Mouse (Mus musculus) midbrain, embryonic 14.5 days (tissue): ENCODE measurements around the gene Zscan20. TPM values are rescaled to one million over a fixed set of nuclear protein-coding genes. Genes with fewer than 3 reads are reported as not detected.

Experiments used
- ATAC-seq: fragments of 200-750 bp; cut with Nextera tagmentation; 2 replicates; pipeline ENCODE4 v1.8.0; 2017; ENCODE audit warnings: moderate number of reproducible peaks, moderate library complexity; ENCODE audit not compliant: low FRiP score, low TSS enrichment
- DNase-seq: peaks from one replicate; pipeline ENCODE4 v3.0.0-alpha.2; 2015
- H3K27ac ChIP-seq: fragments of 300-500 bp; sonication (generic); replicated peaks from 2 replicates; pipeline ENCODE4 v1.5.1; 2014; ENCODE audit warnings: mild to moderate bottlenecking, low read depth, low read length, moderate library complexity
- H3K27me3 ChIP-seq: fragments of 300-500 bp; sonication (generic); 2 replicates; pipeline ENCODE4 v1.6.1; 2014; ENCODE audit warnings: low read length, control low read depth, mixed read lengths; ENCODE audit not compliant: control insufficient read depth, insufficient read depth
- H3K36me3 ChIP-seq: fragments of 300-500 bp; sonication (generic); 2 replicates; pipeline ENCODE4 v1.6.1; 2014; ENCODE audit warnings: low read length, control low read depth; ENCODE audit not compliant: control insufficient read depth, insufficient read depth
- H3K4me1 ChIP-seq: fragments of 300-500 bp; sonication (generic); 2 replicates; pipeline ENCODE4 v1.6.1; 2014; ENCODE audit warnings: mild to moderate bottlenecking, antibody characterized with exemption, low read length, control low read depth; ENCODE audit not compliant: control insufficient read depth, insufficient read depth
- H3K4me2 ChIP-seq: fragments of 300-500 bp; sonication (generic); 2 replicates; pipeline ENCODE4 v1.6.1; 2014; ENCODE audit warnings: mild to moderate bottlenecking, low read length, moderate library complexity
- H3K4me3 ChIP-seq: fragments of 300-500 bp; sonication (generic); replicated peaks from 2 replicates; pipeline ENCODE4 v1.5.1; 2014; ENCODE audit warnings: low read depth, low read length
- H3K9ac ChIP-seq: fragments of 300-500 bp; sonication (generic); replicated peaks from 2 replicates; pipeline ENCODE4 v1.6.1; 2014; ENCODE audit warnings: mild to moderate bottlenecking, low read length, moderate library complexity
- H3K9me3 ChIP-seq: fragments of 300-500 bp; sonication (generic); 2 replicates; pipeline ENCODE4 v1.6.1; 2016; ENCODE audit warnings: low read length, control low read depth, mixed read lengths; ENCODE audit not compliant: control insufficient read depth
- WGBS: fragments of 180-500 bp; shearing (Covaris S2); extraction: QIAGEN DNeasy Blood & Tissue Kit; methylation state at CpG from one replicate; pipeline ENCODE4 v1.1.7; 2014; 5-methylcytosine and 5-hydroxymethylcytosine counted together
- polyA plus RNA-seq: library from polyadenylated mRNA; unstranded; fragments of >200 nt; fragmentation: Nextera tagmentation; extraction: Ambion mirVana; gene quantifications from 2 replicates; pipeline ENCODE4 v1.2.1, GENCODE M21; 2014

The Zscan20 gene
- polyA plus RNA-seq, 1 experiment from 2014 or later = 3.7 TPM

- Histone ChIP-seq H3K4me1 (peaks cover 6% of the 10 kb centered on the region), H3K9ac (no peak overlapping the region), H3K4me3 (no peak overlapping the region), H3K9me3 (no peaks in the 10 kb centered on the region), H3K4me2 (no peak overlapping the region), H3K36me3 (peaks cover 27% of the 10 kb centered on the region), H3K27me3 (no peaks in the 10 kb centered on the region), H3K27ac (no peak overlapping the region)
- DNase-seq (no peak), ATAC-seq (no peak)
- WGBS = 98% methylated on average over 7 of the region's 7 CpGs
Observed at GRCm38 (mm10) chr4:128606586-128606985, 3.3 kb downstream of the Zscan20 start.

DNA sequence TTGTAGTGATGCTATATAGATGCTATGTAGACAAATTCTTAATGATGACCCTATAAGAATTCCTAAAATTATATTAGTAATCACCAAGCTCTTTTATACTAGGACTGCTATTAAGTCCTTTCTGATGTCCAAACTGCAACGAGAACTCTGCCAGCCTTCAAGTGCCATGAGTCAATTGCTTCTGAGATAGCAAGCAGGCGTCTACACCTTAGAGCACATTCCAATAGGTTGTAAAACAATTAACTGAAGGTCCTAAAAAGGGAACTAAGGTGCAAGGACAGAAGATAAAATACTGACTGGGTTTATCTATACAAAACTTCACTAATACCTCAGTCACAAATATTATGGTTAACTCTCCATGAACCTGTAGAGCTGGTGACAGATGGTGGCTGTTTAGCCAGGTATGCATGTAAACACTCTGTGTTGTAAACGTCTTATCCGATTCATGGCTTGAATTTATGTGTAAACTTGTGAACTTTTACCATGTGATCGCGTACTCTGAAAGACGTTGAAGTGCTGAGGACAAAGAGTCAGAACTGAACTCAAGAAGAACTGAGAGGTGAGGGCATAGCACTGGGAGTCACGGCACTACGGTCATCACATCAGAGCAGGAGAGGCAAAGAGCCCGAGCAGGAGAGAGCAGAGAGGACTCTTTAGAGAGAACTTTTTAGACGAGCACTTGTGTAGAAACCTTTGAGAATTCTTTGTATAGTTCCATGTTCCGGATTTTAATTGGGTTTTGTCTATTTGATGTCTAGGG is 11.9 kb downstream of the Zscan20 start:
- Histone ChIP-seq H3K9me3 (no peaks in the 10 kb centered on the region), H3K27ac (no peak overlapping the region), H3K27me3 (no peaks in the 10 kb centered on the region), H3K36me3 (peaks cover 29% of the 10 kb centered on the region), H3K4me1 (no peaks in the 10 kb centered on the region), H3K9ac (no peak overlapping the region), H3K4me3 (no peak overlapping the region), H3K4me2 (no peak overlapping the region)
- 94% methylated on average over 12 of the region's 12 CpGs for WGBS
- ATAC-seq = no peak
- no peak for DNase-seq

DNA sequence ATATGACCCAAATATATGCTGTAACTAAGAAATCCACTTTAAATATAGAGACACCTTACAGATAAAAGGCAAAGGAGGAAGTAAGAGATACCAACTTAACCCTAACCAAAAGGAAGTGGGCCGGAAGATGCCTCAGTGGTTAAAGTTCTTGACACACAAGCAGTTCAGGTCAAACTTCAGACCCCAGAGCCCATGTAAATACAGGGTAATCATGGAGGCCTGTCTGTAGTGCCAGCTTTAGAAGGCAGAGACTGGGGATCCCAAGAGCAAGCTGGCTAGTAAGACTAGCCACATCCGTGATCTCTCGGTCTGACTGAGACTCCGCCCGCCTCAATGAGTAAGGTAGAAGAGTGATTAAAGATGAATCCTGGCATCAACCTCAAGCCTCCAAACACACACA is 15.8 kb downstream of the Zscan20 start:
- Histone ChIP-seq H3K4me2 (no peak overlapping the region), H3K9ac (no peak overlapping the region), H3K27me3 (no peaks in the 10 kb centered on the region), H3K4me3 (no peak overlapping the region), H3K9me3 (no peaks in the 10 kb centered on the region), H3K4me1 (no peaks in the 10 kb centered on the region), H3K36me3 (peaks cover 34% of the 10 kb centered on the region), H3K27ac (no peak overlapping the region)
- WGBS = 97% methylated on average over 5 of the region's 5 CpGs
- ATAC-seq (no peak), DNase-seq (no peak)

- Histone ChIP-seq H3K4me1 (no peaks in the 10 kb centered on the region), H3K9me3 (no peaks in the 10 kb centered on the region), H3K4me3 (no peak overlapping the region), H3K27ac (no peak overlapping the region), H3K36me3 (peaks cover 35% of the 10 kb centered on the region), H3K27me3 (no peaks in the 10 kb centered on the region), H3K9ac (no peak overlapping the region), H3K4me2 (no peak overlapping the region)
- 94% methylated on average over 4 of the region's 4 CpGs for WGBS
- ATAC-seq = no peak
- DNase-seq = no peak
Observed at GRCm38 (mm10) chr4:128593286-128593685, 16.6 kb downstream of the Zscan20 start.

GRCm38 (mm10) chr4:128579182-128579581 is 30.7 kb downstream of the Zscan20 start:
- WGBS = 60% methylated on average over 4 of the region's 4 CpGs
- H3K9me3 ChIP-seq = peaks cover 40% of the 10 kb centered on the region
- no peaks in the 10 kb centered on the region for H3K27me3 ChIP-seq
- no peak for ATAC-seq
- no peak for DNase-seq
- H3K4me2 ChIP-seq = no peak overlapping the region
- no peak overlapping the region for H3K4me3 ChIP-seq
- H3K4me1 ChIP-seq = no peaks in the 10 kb centered on the region
- H3K9ac ChIP-seq = no peak overlapping the region
- peaks cover 45% of the 10 kb centered on the region for H3K36me3 ChIP-seq
- no peak overlapping the region for H3K27ac ChIP-seq

DNA sequence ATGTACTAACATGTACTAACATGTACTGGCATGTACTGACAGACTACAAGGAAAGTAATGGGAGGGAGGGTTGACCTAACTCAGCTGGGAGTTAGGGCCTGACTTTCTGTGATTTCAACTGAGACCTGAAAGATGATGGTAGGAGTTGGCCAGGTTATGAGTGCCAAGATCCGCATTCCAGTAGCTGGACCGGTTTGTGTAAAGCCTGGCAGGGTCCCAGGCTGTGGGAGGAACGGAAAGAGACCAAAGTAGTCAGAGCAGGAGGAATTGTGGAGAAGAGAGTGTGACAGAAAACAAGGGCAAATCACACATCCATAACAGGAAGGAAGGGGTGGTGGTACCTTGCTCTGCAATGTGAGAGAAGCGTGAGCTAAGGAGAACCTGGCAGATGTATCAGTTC is 34.1 kb downstream of the Zscan20 start:
- H3K9me3 ChIP-seq = peaks cover 9% of the 10 kb centered on the region
- DNase-seq = no peak
- H3K27me3 ChIP-seq = no peaks in the 10 kb centered on the region
- no peak for ATAC-seq
- H3K27ac ChIP-seq = no peak overlapping the region
- 92% methylated on average over 4 of the region's 4 CpGs for WGBS
- no peak overlapping the region for H3K4me3 ChIP-seq
- H3K9ac ChIP-seq = no peak overlapping the region
- H3K4me2 ChIP-seq = no peak overlapping the region
- peaks cover 19% of the 10 kb centered on the region for H3K36me3 ChIP-seq
- H3K4me1 ChIP-seq = no peaks in the 10 kb centered on the region

- H3K4me3 ChIP-seq = no peak overlapping the region
- H3K4me2 ChIP-seq = no peak overlapping the region
- H3K4me1 ChIP-seq = no peaks in the 10 kb centered on the region
- DNase-seq (no peak), ATAC-seq (no peak)
- no peak overlapping the region for H3K27ac ChIP-seq
- peaks cover 32% of the 10 kb centered on the region for H3K36me3 ChIP-seq
- WGBS = 77% methylated on average over 3 of the region's 3 CpGs
- H3K27me3 ChIP-seq = no peaks in the 10 kb centered on the region
- no peaks in the 10 kb centered on the region for H3K9me3 ChIP-seq
- no peak overlapping the region for H3K9ac ChIP-seq
Observed at GRCm38 (mm10) chr4:128560327-128560726, 49.6 kb downstream of the Zscan20 start.

GRCm38 (mm10) chr4:128554198-128554597 is 55.7 kb downstream of the Zscan20 start:
- no peak for DNase-seq
- H3K36me3 ChIP-seq = peaks cover 39% of the 10 kb centered on the region
- 96% methylated on average over 2 of the region's 2 CpGs for WGBS

DNA sequence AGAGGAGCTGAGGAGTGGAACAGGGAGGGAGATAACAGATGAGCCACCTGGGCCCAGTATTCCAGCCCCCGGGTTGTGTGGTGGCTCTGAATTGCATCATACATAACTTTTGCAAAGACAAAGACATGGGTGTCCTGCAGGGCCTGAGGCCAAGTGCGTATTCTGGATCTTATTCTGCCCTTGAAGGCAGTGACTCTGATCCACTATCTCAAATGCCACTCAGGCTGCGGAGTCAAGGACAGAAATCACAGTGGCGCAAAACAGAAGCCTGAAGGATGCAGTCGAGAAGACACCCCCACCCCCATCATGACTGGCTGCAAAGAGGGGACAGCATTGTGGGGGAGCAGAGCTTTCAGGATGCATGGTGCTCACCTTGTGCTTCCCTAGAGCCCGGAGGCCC is 59.1 kb downstream of the Zscan20 start:
- H3K9me3 ChIP-seq = no peaks in the 10 kb centered on the region
- peaks cover 48% of the 10 kb centered on the region for H3K36me3 ChIP-seq
- no peaks in the 10 kb centered on the region for H3K4me1 ChIP-seq
- H3K27ac ChIP-seq = no peak overlapping the region
- no peak overlapping the region for H3K9ac ChIP-seq
- H3K27me3 ChIP-seq = no peaks in the 10 kb centered on the region
- ATAC-seq (no peak), DNase-seq (no peak)
- H3K4me3 ChIP-seq = no peak overlapping the region
- H3K4me2 ChIP-seq = no peak overlapping the region
- WGBS = 89% methylated on average over 6 of the region's 6 CpGs

More at GRCm38 (mm10) chr4:128554198-128554597, 55.7 kb downstream of the Zscan20 start:
- Histone ChIP-seq H3K9me3 (no peaks in the 10 kb centered on the region), H3K4me1 (no peaks in the 10 kb centered on the region), H3K4me3 (no peak overlapping the region), H3K9ac (no peak overlapping the region), H3K27me3 (no peaks in the 10 kb centered on the region), H3K27ac (no peak overlapping the region), H3K4me2 (no peak overlapping the region)
- ATAC-seq = no peak
